Mouse (Mus musculus) duodenum, adult 2 months (tissue): Measurements from ENCODE around the gene Ces2e. TPM values are rescaled to one million over a fixed set of nuclear protein-coding genes. Genes with fewer than 3 reads are reported as not detected.

Experiments
- polyA plus RNA-seq: library from polyadenylated mRNA; depleted of rRNA; stranded (reverse); fragments of >200 nt; gene quantifications from 2 replicates; pipeline ENCODE4 v1.2.3, GENCODE M21; 2012; ENCODE audit warnings: low replicate concordance; rRNA removed

Ces2e gene
- polyA plus RNA-seq: 386 and 876 TPM in 2 replicates

DNA sequence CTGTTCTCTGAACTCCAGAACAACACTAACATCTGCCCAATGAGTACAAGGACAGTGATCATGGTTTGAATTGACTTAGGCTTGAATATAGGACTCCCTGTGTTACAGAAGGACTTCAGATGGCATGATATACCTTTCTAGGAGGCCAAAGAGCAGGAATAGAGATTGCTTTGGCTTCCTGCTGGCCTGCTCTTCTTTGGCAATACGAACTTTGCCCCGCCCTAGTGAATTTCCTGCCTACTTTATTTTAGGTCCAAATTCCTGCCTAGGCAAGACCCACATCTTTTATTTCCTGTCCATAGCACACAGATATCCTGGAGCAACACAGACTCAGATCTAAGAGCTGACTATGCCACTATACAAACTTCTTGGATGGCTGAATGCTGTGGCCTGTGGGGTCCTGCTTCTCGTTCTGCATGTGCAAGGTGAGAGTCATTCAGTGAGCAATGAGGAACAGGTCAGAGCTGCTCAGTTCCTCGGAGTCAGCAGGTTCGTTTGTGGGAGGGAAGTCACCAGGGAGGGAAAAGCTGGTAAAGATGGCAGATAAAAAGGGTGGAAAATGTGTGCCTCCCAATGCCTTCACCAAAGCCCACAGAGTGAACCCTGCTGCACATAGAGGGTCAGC is at the start of gene Ces2e:
Ces2e (plus strand) TSS at position 289 of the 625 bp plus-strand sequence.

GRCm38 (mm10) chr8:104947056-104947455 is 21.0 kb downstream of the Ces2e start, which contains the start of gene Ces2f:
Ces2f (plus strand) TSS chr8:104947356.

GRCm38 (mm10) chr8:104961537-104961961 is 35.5 kb downstream of the Ces2e start, which contains the start of gene Ces2g:
Ces2g (plus strand) TSS chr8:104961718.

Other genes with a start within 250 kb of the Ces2e start
- gene Ces2a, start 192.3 kb upstream of the Ces2e start, polyA plus RNA-seq: 261 and 444 TPM in 2 replicates
- 1.4 and 11.3 TPM in 2 replicates for gene Ces2b, start 94.7 kb upstream of the Ces2e start, polyA plus RNA-seq
- 256 and 442 TPM in 2 replicates for gene Ces2c, start 79.2 kb upstream of the Ces2e start, polyA plus RNA-seq
- gene Ces2f, start 21.1 kb downstream of the Ces2e start, polyA plus RNA-seq: 0.11 and 0.20 TPM in 2 replicates
- 15.2 and 68.9 TPM in 2 replicates for gene Ces2g, start 35.5 kb downstream of the Ces2e start, polyA plus RNA-seq
- 1.2 and 1.4 TPM in 2 replicates for gene Ces2h, start 74.6 kb downstream of the Ces2e start, polyA plus RNA-seq
- gene Ces3a, start 122.3 kb downstream of the Ces2e start, polyA plus RNA-seq: 0.59 and 1.7 TPM in 2 replicates
- 0.22 TPM in 1 of 2 replicates, not detected in the other for gene Ces3b, start 157.5 kb downstream of the Ces2e start, polyA plus RNA-seq
- gene Ces4a, start 205.5 kb downstream of the Ces2e start, polyA plus RNA-seq: not detected in 2 replicates
- gene Cbfb, start 244.4 kb downstream of the Ces2e start, polyA plus RNA-seq: 2.2 and 2.7 TPM in 2 replicates